Mouse (Mus musculus) testis, adult 2 months (tissue): ENCODE results near the gene Rps6ka5.

Experiments used
- CTCF ChIP-seq: fragments of 200-500 bp; IDR thresholded peaks from 2 replicates; pipeline ENCODE4 v1.5.1; 2012; ENCODE audit warnings: low read depth, mild to moderate bottlenecking, inconsistent platforms, low read length, moderate library complexity; ENCODE audit not compliant: control insufficient read depth, insufficient read depth, insufficient replicate concordance
- POLR2A ChIP-seq: fragments of 200-500 bp; IDR thresholded peaks from 2 replicates; pipeline ENCODE4 v1.6.1; 2012; ENCODE audit warnings: low read depth, mild to moderate bottlenecking, inconsistent platforms, low read length, moderate library complexity; ENCODE audit not compliant: control insufficient read depth

GRCm38 (mm10) chr12:100533209-100533608 lies 193.6 kb downstream of the Rps6ka5 start:
- TF ChIP-seq CTCF (no peak), POLR2A (no peak)
